ENCODE assay signal across 8 mouse cellular contexts in genomic region chr2:167565682-167566081, GRCm38 (mm10). TPM values are rescaled to one million over a fixed set of nuclear protein-coding genes. Genes with fewer than 3 reads are reported as not detected.
DNase-seq lines count a peak whose midpoint lies in the region; ATAC-seq lines count a peak whose summit lies in the region.

No protein-coding gene starts in this region.

- no peak for ATAC-seq in granulocyte monocyte progenitor cell, adult 5-6 weeks (replicated peaks; ENCODE audit: poor library complexity, severe bottlenecking)

- peak; percentile 28 to 44 for DNase-seq in spleen, adult 18-20 months
- DNase-seq in spleen, postnatal 10 days (ENCODE audit: low spot score in 2 of 2): no peak
- DNase-seq in heart, adult 9 months (ENCODE audit: low spot score in 2 of 2): peak; percentile 88 to 91
- peak; percentile 49 to 60 for DNase-seq in kidney, adult 8-10 months
- peak; percentile 41 for DNase-seq in lung, postnatal 14 days
- DNase-seq in layer of hippocampus, adult 18-20 months (ENCODE audit: low spot score in 2 of 2): no peak
- DNase-seq in cerebellum, adult 11 months: no peak

RNA-seq across cellular contexts. Expression of gene Snai1, which starts 27.7 kb away (rescaled TPM):
- under 1 TPM; 0.32 to 0.53 TPM for total RNA-seq in layer of hippocampus, adult 18-20 months (2021)
- total RNA-seq in granulocyte monocyte progenitor cell, adult 5-6 weeks (2014; fragmentation: Nextera tagmentation): not detected in 2 replicates
- not detected in 2 replicates for total RNA-seq in granulocyte monocyte progenitor cell, adult 5-6 weeks (2017)

Comparison
In these comparisons a context has a peak if more than half of its experiments do, and no peak if none do; other contexts are left out.
1. DNase-seq: peak in spleen, adult 18-20 months (2 of 2), heart, adult 9 months (2 of 2), kidney, adult 8-10 months (2 of 2) and lung, postnatal 14 days (single experiment); none in spleen, postnatal 10 days (0 of 2), layer of hippocampus, adult 18-20 months (0 of 2) and cerebellum, adult 11 months (single experiment).